Comparison of ENCODE assay signal across 35 mouse cellular contexts in genomic region chr14:59291769-59292168, GRCm38 (mm10). TPM values are rescaled to one million over a fixed set of nuclear protein-coding genes. Genes with fewer than 3 reads are reported as not detected.
"Had no signal": no experiment of that assay in that cellular context is flagged by ENCODE, and none has a peak within 500 bp of the region (broad histone marks: within the 10 kb centered on the region; RNA-seq: fewer than 3 reads in every experiment).

No protein-coding gene starts in this region.

RNA-seq across cellular contexts. Expression of gene Phf11a, which starts 5.6 kb away (rescaled TPM):
- total RNA-seq: left cerebral cortex, adult 2 months; left cerebral cortex, postnatal 10 days; left cerebral cortex, postnatal 14 days; left cerebral cortex, postnatal 25 days; left cerebral cortex, postnatal 36 days; left cerebral cortex, postnatal 4 days; megakaryocyte progenitor cell, adult 5-6 weeks; midbrain, postnatal 0 days had no signal
- polyA plus RNA-seq: limb, embryonic 10.5 days; limb, embryonic 11.5 days; limb, embryonic 12.5 days; limb, embryonic 13.5 days; limb, embryonic 15.5 days; liver, embryonic 11.5 days; liver, embryonic 12.5 days; lung, embryonic 14.5 days; lung, embryonic 15.5 days; lung, embryonic 16.5 days; midbrain, embryonic 10.5 days; midbrain, embryonic 11.5 days; midbrain, embryonic 12.5 days; midbrain, embryonic 13.5 days; midbrain, embryonic 16.5 days; midbrain, postnatal 0 days; myocyte; neural tube, embryonic 11.5 days; neural tube, embryonic 12.5 days had no signal

RNA-seq across cellular contexts. Expression of gene Gm6904, which starts 31.8 kb away (rescaled TPM):
- total RNA-seq: left cerebral cortex, adult 2 months; left cerebral cortex, postnatal 10 days; left cerebral cortex, postnatal 14 days; left cerebral cortex, postnatal 25 days; left cerebral cortex, postnatal 36 days; left cerebral cortex, postnatal 4 days; megakaryocyte-erythroid progenitor cell, adult 5-6 weeks; midbrain, postnatal 0 days had no signal
- polyA plus RNA-seq: limb, embryonic 10.5 days; limb, embryonic 11.5 days; limb, embryonic 12.5 days; limb, embryonic 13.5 days; limb, embryonic 14.5 days; limb, embryonic 15.5 days; liver, adult 2 months; liver, embryonic 11.5 days; liver, embryonic 12.5 days; liver, embryonic 15.5 days; liver, postnatal 0 days; lung, adult 2 months; lung, embryonic 14.5 days; lung, embryonic 16.5 days; lung, postnatal 0 days; midbrain, embryonic 10.5 days; midbrain, embryonic 11.5 days; midbrain, embryonic 12.5 days; midbrain, embryonic 13.5 days; midbrain, embryonic 14.5 days; midbrain, embryonic 15.5 days; midbrain, embryonic 16.5 days; midbrain, postnatal 0 days; myocyte; neural tube, embryonic 11.5 days; neural tube, embryonic 12.5 days had no signal

RNA-seq across cellular contexts. Expression of gene Phf11b, which starts 49.4 kb away (rescaled TPM):
- total RNA-seq: left cerebral cortex, adult 2 months; left cerebral cortex, postnatal 10 days; left cerebral cortex, postnatal 14 days; left cerebral cortex, postnatal 25 days; left cerebral cortex, postnatal 4 days; megakaryocyte-erythroid progenitor cell, adult 5-6 weeks had no signal
- polyA plus RNA-seq: limb, embryonic 11.5 days; limb, embryonic 12.5 days; midbrain, embryonic 10.5 days; midbrain, embryonic 15.5 days; midbrain, embryonic 16.5 days had no signal
